Mouse (Mus musculus) liver, postnatal 0 days (tissue): ENCODE results near the gene Ppcs. TPM values are rescaled to one million over a fixed set of nuclear protein-coding genes. Genes with fewer than 3 reads are reported as not detected.

Experiments used
- ATAC-seq: fragments of 200-750 bp; cut with Nextera tagmentation; 2 replicates; pipeline ENCODE4 v1.8.0; 2017; ENCODE audit warnings: mild to moderate bottlenecking, moderate library complexity
- DNase-seq: peaks from one replicate; pipeline ENCODE4 v3.0.0-alpha.2; 2016
- H3K27ac ChIP-seq: fragments of 300-500 bp; sonication (generic); 2 replicates; pipeline ENCODE4 v1.5.1; 2014; ENCODE audit warnings: antibody characterized with exemption, moderate library complexity, mild to moderate bottlenecking, low read depth
- H3K27me3 ChIP-seq: fragments of 300-500 bp; sonication (generic); 2 replicates; pipeline ENCODE4 v1.6.1; 2014; ENCODE audit warnings: low read length, control low read depth, mixed read lengths; ENCODE audit not compliant: insufficient read depth
- H3K36me3 ChIP-seq: fragments of 300-500 bp; sonication (generic); replicated peaks from 2 replicates; pipeline ENCODE4 v1.6.1; 2014; ENCODE audit warnings: mild to moderate bottlenecking, control low read depth, low read length, moderate library complexity, mixed read lengths; ENCODE audit not compliant: insufficient read depth
- H3K4me1 ChIP-seq: fragments of 300-500 bp; sonication (generic); 2 replicates; pipeline ENCODE4 v1.6.1; 2014; ENCODE audit warnings: antibody characterized with exemption, mild to moderate bottlenecking, control low read depth; ENCODE audit not compliant: insufficient read depth
- H3K4me2 ChIP-seq: fragments of 300-500 bp; sonication (generic); 2 replicates; pipeline ENCODE4 v1.6.1; 2014; ENCODE audit warnings: low read depth, mild to moderate bottlenecking, low read length, moderate library complexity, mixed read lengths
- H3K4me3 ChIP-seq: fragments of 300-500 bp; sonication (generic); 2 replicates; pipeline ENCODE4 v1.5.1; 2014; ENCODE audit warnings: low read depth, low read length
- H3K9ac ChIP-seq: fragments of 300-500 bp; sonication (generic); replicated peaks from 2 replicates; pipeline ENCODE4 v1.6.1; 2014; ENCODE audit warnings: mild to moderate bottlenecking, moderate library complexity
- H3K9me3 ChIP-seq: fragments of 300-500 bp; sonication (generic); 2 replicates; pipeline ENCODE4 v1.6.1; 2016; ENCODE audit warnings: mild to moderate bottlenecking, control low read depth, low read length, mixed read lengths
- CTCF ChIP-seq: sonication (generic); IDR thresholded peaks from 2 replicates; pipeline ENCODE4 v1.5.1; 2016; ENCODE audit warnings: antibody characterized with exemption, low read depth
- EP300 ChIP-seq: IDR thresholded peaks from 2 replicates; pipeline ENCODE4 v1.6.1; 2016; ENCODE audit warnings: antibody characterized with exemption, low read depth, mild to moderate bottlenecking
- WGBS: fragments of 180-500 bp; shearing (Covaris S2); extraction: QIAGEN DNeasy Blood & Tissue Kit; methylation state at CpG from one replicate; pipeline ENCODE4 v1.1.7; 2014; ENCODE audit not compliant: insufficient replicate concordance; 5-methylcytosine and 5-hydroxymethylcytosine counted together
- polyA plus RNA-seq: library from polyadenylated mRNA; unstranded; fragments of >200 nt; fragmentation: Nextera tagmentation; extraction: Ambion mirVana; gene quantifications from 2 replicates; pipeline ENCODE4 v1.2.1, GENCODE M21; 2015

Ppcs gene
- polyA plus RNA-seq, 1 experiment from 2014 or later, result 33.0 TPM

- Histone ChIP-seq H3K27ac (no peak overlapping the region), H3K36me3 (no peaks in the 10 kb centered on the region), H3K9ac (no peak overlapping the region), H3K27me3 (peaks cover 16% of the 10 kb centered on the region), H3K4me3 (no peak overlapping the region), H3K4me1 (peaks cover 8% of the 10 kb centered on the region), H3K4me2 (no peak overlapping the region), H3K9me3 (0 out of 2 replicates have a peak, but pooled peaks cover under 1% of the 10 kb centered on the region)
- ATAC-seq (no peak), DNase-seq (no peak)
- TF ChIP-seq EP300 (no peak), CTCF (no peak)
- WGBS, result 52% methylated on average over 6 of the region's 6 CpGs
Observed at GRCm38 (mm10) chr4:119412791-119413190, 9.4 kb downstream of the Ppcs start.

DNA sequence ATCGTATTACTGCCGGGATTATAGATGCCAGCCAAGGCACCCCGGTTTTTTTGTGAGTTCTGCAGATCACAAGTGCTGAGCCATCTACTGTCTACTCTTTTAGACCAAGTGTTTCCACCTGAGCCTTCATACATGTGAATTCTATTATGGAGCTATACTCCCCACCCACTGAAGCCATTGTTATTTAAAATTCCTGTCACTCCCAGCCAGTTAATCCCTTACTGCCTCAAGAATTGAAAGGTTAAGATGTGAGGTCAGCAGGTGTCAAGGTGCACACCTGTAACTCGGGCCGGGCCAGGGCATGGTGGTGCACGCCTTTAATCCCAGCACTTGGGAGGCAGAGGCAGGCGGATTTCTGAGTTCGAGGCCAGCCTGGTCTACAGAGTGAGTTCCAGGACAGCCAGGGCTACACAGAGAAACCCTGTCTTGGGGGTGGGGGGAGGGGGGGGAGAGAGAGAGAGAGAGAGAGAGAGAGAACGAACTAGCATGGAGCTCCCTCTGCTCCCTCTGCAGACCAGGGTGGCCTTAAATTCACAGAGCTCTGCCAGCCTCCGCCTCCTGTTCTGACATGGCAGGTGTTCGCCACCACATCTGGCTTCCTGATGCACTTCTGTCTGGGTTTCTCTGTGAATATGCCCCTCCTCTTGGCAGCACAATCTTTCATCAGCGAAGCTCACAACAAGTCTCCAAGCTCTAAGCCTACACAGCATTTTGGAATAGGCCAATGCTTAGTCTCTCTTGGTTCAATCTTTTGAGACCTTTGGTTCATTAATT, 10.2 kb downstream of the Ppcs start:
- ATAC-seq (no peak), DNase-seq (no peak)
- peaks cover 2% of the 10 kb centered on the region; the same call in 1 of the 2 replicates for H3K4me1 ChIP-seq
- H3K4me2 ChIP-seq, result no peak overlapping the region
- 77% methylated on average over 11 of the region's 12 CpGs for WGBS
- H3K36me3 ChIP-seq, result no peaks in the 10 kb centered on the region
- 0 out of 2 replicates have a peak, but pooled peaks cover 3% of the 10 kb centered on the region for H3K9me3 ChIP-seq
- H3K4me3 ChIP-seq, result no peak overlapping the region
- H3K27ac ChIP-seq, result no peak overlapping the region
- peaks cover 16% of the 10 kb centered on the region for H3K27me3 ChIP-seq
- no peak overlapping the region for H3K9ac ChIP-seq
- TF ChIP-seq EP300 (no peak), CTCF (no peak)

DNA sequence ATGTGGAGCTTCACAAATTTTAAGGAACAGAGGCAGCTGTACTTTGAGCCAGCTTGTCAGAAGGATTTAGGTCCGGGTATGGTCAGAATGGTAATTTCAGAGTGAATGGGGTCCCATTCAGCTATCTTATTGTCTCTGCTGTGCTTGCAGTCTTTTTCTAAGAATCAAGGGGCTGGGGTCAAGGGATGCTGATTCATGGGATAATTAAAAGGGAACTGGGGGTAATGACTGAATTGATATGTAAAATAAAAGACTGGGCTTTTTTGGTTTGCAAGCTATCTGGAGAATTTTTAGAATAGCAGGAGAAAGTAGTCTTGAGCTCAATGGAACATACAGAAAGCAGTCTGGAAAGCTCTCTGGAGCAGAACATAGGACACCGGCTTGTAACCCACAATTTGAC, 18.8 kb downstream of the Ppcs start:
- no peaks in the 10 kb centered on the region for H3K4me1 ChIP-seq
- H3K4me3 ChIP-seq, result no peak overlapping the region
- H3K9me3 ChIP-seq, result peaks cover 6% of the 10 kb centered on the region; the same call in 1 of the 2 replicates
- ATAC-seq (no peak), DNase-seq (no peak)
- 80% methylated on average over 2 of the region's 2 CpGs for WGBS
- no peaks in the 10 kb centered on the region for H3K27me3 ChIP-seq
- H3K4me2 ChIP-seq, result no peak overlapping the region
- no peak overlapping the region for H3K9ac ChIP-seq
- no peak overlapping the region for H3K27ac ChIP-seq
- TF ChIP-seq CTCF (no peak), EP300 (no peak)
- no peaks in the 10 kb centered on the region for H3K36me3 ChIP-seq

DNA sequence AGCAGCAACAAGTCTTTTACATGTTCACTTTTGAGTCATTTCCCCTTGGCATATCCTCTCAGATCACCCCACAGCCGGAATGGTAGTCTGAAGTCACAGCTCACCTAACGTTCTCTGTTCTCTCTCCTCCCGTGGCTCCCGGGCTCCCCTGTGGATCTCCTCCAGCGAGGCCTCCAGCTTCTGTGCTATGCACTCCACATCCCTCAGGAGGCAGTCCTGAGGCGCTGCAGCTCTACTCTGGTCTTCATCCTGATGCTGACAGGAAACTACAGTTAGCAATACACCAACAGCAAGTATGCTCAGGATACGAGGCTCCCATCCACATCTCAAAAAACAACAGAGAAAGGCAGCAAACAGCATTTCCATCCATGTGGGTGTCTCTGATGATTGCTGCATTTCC, 21.3 kb downstream of the Ppcs start:
- Histone ChIP-seq H3K4me3 (no peak overlapping the region), H3K4me1 (no peaks in the 10 kb centered on the region), H3K9ac (no peak overlapping the region), H3K9me3 (peaks cover 2% of the 10 kb centered on the region; the same call in 1 of the 2 replicates), H3K27me3 (no peaks in the 10 kb centered on the region), H3K4me2 (no peak overlapping the region), H3K27ac (no peak overlapping the region), H3K36me3 (no peaks in the 10 kb centered on the region)
- WGBS, result 56% methylated on average over 7 of the region's 7 CpGs
- TF ChIP-seq EP300 (no peak), CTCF (peak; percentile 26)
- ATAC-seq, result no peak
- no peak for DNase-seq

GRCm38 (mm10) chr4:119398751-119399150, 23.5 kb downstream of the Ppcs start:
- Histone ChIP-seq H3K4me1 (no peaks in the 10 kb centered on the region), H3K9ac (no peak overlapping the region), H3K36me3 (no peaks in the 10 kb centered on the region), H3K27me3 (no peaks in the 10 kb centered on the region), H3K4me3 (no peak overlapping the region), H3K4me2 (no peak overlapping the region), H3K9me3 (peaks cover 2% of the 10 kb centered on the region; the same call in 1 of the 2 replicates), H3K27ac (no peak overlapping the region)
- 81% methylated on average over 7 of the region's 7 CpGs for WGBS
- DNase-seq, result no peak
- TF ChIP-seq CTCF (no peak), EP300 (no peak)
- ATAC-seq, result no peak

GRCm38 (mm10) chr4:119390369-119390768, 31.9 kb downstream of the Ppcs start:
- H3K4me3 ChIP-seq, result no peak overlapping the region
- no peak overlapping the region for H3K4me2 ChIP-seq
- H3K9me3 ChIP-seq, result no peaks in the 10 kb centered on the region
- ATAC-seq (no peak), DNase-seq (peak; percentile 59)
- no peaks in the 10 kb centered on the region for H3K4me1 ChIP-seq
- H3K27ac ChIP-seq, result no peak overlapping the region
- H3K27me3 ChIP-seq, result no peaks in the 10 kb centered on the region
- H3K9ac ChIP-seq, result no peak overlapping the region
- WGBS, result 82% methylated on average over 1 of the region's 1 CpGs
- TF ChIP-seq CTCF (peak; percentile 78), EP300 (no peak)
- no peaks in the 10 kb centered on the region for H3K36me3 ChIP-seq
